Mouse (Mus musculus) gastrocnemius, postnatal 25 days (tissue): Measurements from ENCODE around the gene 2310079G19Rik. TPM values are rescaled to one million over a fixed set of nuclear protein-coding genes. Genes with fewer than 3 reads are reported as not detected.

Source experiments
- total RNA-seq, 2 experiments: library from RNA; stranded (reverse); gene quantifications; 1 replicate in 1 of 2; 2 replicates in 1 of 2; pipeline ENCODE4 v1.2.3; 2021

2310079G19Rik gene
- total RNA-seq, 2 experiments from 2014 or later, result not detected

Other genes with a start within 250 kb of the 2310079G19Rik start
- not detected for gene Cldn17, start 120.7 kb downstream of the 2310079G19Rik start, total RNA-seq
- not detected for gene Cldn8, start 64.5 kb downstream of the 2310079G19Rik start, total RNA-seq
- gene Krtap24-1, start 15.4 kb downstream of the 2310079G19Rik start, total RNA-seq, result not detected
- not detected for gene Krtap26-1, start 20.1 kb upstream of the 2310079G19Rik start, total RNA-seq
- not detected for gene Krtap27-1, start 44.0 kb upstream of the 2310079G19Rik start, total RNA-seq
- gene 2310061N02Rik, start 80.3 kb upstream of the 2310079G19Rik start, total RNA-seq, result not detected
- not detected for gene Krtap13-1, start 101.2 kb upstream of the 2310079G19Rik start, total RNA-seq
- not detected for gene Krtap13, start 124.0 kb upstream of the 2310079G19Rik start, total RNA-seq
- not detected for gene 2310034C09Rik, start 131.2 kb upstream of the 2310079G19Rik start, total RNA-seq
- gene 2310057N15Rik, start 146.5 kb upstream of the 2310079G19Rik start, total RNA-seq, result not detected
- gene Gm5965, start 150.2 kb upstream of the 2310079G19Rik start, total RNA-seq, result not detected
- gene Gm20741, start 184.6 kb upstream of the 2310079G19Rik start, total RNA-seq, result not detected
- not detected for gene Krtap15, start 192.5 kb upstream of the 2310079G19Rik start, total RNA-seq
- not detected for gene Krtap14, start 198.5 kb upstream of the 2310079G19Rik start, total RNA-seq
- not detected for gene Krtap19-1, start 241.7 kb upstream of the 2310079G19Rik start, total RNA-seq
- gene Krtap19-2, start 246.6 kb upstream of the 2310079G19Rik start, total RNA-seq, result not detected